Mouse (Mus musculus): ENCODE measurements around the gene Il22.
A peak's percentile ranks its signal among the peaks of the same experiment; 100 is the strongest.
"Not testable (repeated sequence)": the region's sequence is repeated elsewhere in the genome, so short reads cannot be mapped to it uniquely, and the experiment has no call there.

Gene Il22

DNA sequence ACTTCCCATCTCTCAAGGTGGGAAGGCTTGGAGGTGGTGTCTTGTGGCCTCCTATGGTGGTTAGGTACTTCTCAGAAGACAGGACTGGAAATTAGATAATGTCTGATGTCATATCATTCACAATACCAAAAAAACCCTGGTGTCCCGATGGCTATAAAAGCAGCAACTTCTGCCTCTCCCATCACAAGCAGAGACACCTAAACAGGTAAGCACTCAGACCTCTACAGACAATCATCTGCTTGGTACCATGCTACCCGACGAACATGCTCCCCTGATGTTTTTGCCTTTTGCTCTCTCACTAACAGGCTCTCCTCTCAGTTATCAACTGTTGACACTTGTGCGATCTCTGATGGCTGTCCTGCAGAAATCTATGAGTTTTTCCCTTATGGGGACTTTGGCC, at the start of gene Il22:
Il22 (plus strand) TSS at position 301 of the 400 bp plus-strand sequence.
- no peak for DNase-seq

- peak; percentile 30 for DNase-seq
Observed at GRCm38 (mm10) chr10:118155932-118156331, 48.8 kb upstream of the Il22 start.

GRCm38 (mm10) chr10:118161131-118161530, 43.6 kb upstream of the Il22 start:
- DNase-seq: no peak

DNA sequence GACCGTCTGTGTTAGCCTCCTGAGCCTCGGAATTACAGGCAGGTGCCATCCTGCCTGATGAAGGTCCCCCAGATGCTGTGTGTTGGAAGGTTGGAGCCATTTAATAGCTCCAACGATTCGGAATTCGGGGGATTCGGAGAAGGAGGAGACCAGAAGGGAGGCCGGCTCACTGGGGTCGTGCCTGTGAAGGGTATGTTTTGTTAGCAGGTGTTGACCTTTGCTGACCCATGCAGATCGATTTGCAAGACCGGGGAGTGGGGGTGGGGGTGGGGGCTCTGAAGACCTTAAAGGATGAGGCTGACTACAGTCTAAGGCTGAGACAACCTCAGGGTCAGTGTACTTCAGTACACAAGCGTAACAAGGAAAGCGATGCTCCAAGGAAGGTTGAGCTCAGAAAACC, 35.5 kb upstream of the Il22 start:
- DNase-seq: no peak

- DNase-seq: no peak
Observed at GRCm38 (mm10) chr10:118172416-118172815, 32.3 kb upstream of the Il22 start.

- DNase-seq: no peak
Observed at GRCm38 (mm10) chr10:118172876-118173275, 31.9 kb upstream of the Il22 start.

- DNase-seq: not testable (repeated sequence)
Observed at GRCm38 (mm10) chr10:118175542-118175941, 29.2 kb upstream of the Il22 start.

GRCm38 (mm10) chr10:118178735-118179151, 26.0 kb upstream of the Il22 start:
- no peak for DNase-seq

GRCm38 (mm10) chr10:118179265-118179664, 25.5 kb upstream of the Il22 start:
- no peak for DNase-seq

DNA sequence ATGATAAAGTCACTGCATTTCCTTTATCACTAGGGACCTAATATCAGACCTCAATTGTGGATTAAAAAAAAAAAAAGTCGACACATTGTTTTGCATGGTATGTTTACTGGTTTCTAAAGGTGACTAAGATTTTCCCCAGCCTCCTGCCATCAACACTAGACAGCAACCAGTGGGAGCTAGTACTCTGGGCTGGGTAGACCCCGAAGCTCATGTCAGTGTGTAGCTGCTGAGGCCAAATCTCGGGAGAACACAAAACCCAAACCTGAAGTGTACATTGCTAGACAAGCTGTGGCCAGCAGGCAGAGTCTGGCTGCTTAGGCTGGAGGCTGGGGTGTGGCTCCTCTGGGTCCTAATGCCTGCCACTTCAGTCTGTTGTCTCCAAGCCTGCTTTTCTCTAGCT, 9.6 kb upstream of the Il22 start:
- DNase-seq: not testable (repeated sequence)

- DNase-seq: not testable (repeated sequence)
Observed at GRCm38 (mm10) chr10:118215719-118216393, 11.1 kb downstream of the Il22 start.

DNA sequence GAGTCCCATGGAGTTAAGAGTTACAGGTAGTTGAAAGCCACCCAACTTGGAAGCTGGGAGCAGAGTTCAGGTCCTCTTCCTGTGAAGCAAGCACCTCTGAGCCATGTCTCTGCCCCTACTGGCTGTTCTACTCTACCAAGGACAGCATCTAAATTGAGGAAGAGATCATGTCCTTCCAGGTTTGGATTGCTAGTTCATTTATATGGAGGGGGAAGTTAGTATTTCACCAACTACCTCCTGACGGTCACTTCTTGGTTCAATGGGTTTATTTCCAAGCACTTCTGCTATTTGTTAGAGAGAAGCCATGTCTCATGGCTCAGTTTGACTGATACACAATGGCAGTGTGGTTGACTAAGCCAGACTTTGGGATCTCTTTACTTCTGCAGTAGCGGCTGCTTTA, 22.9 kb downstream of the Il22 start:
- not testable (repeated sequence) for DNase-seq

- DNase-seq: not testable (repeated sequence)
Observed at GRCm38 (mm10) chr10:118232607-118233006, 27.9 kb downstream of the Il22 start.

- DNase-seq: not testable (repeated sequence)
Observed at GRCm38 (mm10) chr10:118240680-118241079, 35.9 kb downstream of the Il22 start, which contains the start of gene Gm32717. Gene Gm32717 (minus strand): TSS chr10:118240780.

- DNase-seq: not testable (repeated sequence)
Observed at GRCm38 (mm10) chr10:118249006-118249595, 44.4 kb downstream of the Il22 start.

- DNase-seq: peak; percentile 18
Observed at GRCm38 (mm10) chr10:118250852-118251295, 46.1 kb downstream of the Il22 start.

GRCm38 (mm10) chr10:118258388-118258787, 53.6 kb downstream of the Il22 start, which contains the start of gene Gm32802:
Gene Gm32802 (plus strand): TSS chr10:118258688.
- DNase-seq: not testable (repeated sequence)

Measured in kidney, postnatal 14 days (tissue).